Mouse (Mus musculus): ENCODE results near the gene Xk. TPM values are rescaled to one million over a fixed set of nuclear protein-coding genes. Genes with fewer than 3 reads are reported as not detected.
"Not testable (repeated sequence)": the region's sequence is repeated elsewhere in the genome, so short reads cannot be mapped to it uniquely, and the experiment has no call there.

Gene Xk
- polyA plus RNA-seq, 1 experiment from 2014 or later = 0.93 TPM

DNA sequence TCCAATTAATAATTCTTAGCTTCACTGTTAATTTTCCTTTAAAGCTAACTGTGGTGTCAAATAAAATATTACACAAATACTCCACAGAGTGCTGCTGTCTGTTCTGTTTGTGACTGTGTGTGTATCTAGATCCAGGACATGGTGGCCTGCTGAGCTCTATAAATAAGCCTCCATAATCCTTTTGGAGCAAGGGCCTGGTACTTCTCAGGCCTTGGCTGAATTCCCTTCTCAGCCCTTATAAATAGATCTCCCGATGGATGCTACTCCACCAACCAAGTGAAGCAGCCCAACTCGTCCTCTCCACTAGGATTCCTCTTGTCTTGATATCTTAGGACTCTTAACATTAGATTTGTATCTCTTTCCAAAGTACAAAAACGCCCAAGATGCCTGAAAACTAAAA is 1.4 kb upstream of the Xk start:
- no peaks in the 10 kb centered on the region for H3K36me3 ChIP-seq
- H3K4me2 ChIP-seq = no peak overlapping the region
- no peaks in the 10 kb centered on the region for H3K9me3 ChIP-seq
- 60% methylated on average over 3 of the region's 3 CpGs for WGBS
- H3K9ac ChIP-seq = no peak overlapping the region
- no peak for ATAC-seq (ENCODE audit: insufficient number of reproducible peaks, low FRiP score, low TSS enrichment, low read depth)
- H3K27ac ChIP-seq = no peak overlapping the region
- H3K4me3 ChIP-seq = no peak overlapping the region
- H3K4me1 ChIP-seq = no peaks in the 10 kb centered on the region
- H3K27me3 ChIP-seq = no peaks in the 10 kb centered on the region

GRCm38 (mm10) chrX:9271947-9272459 is 553 bp upstream of the Xk start:
- 24% methylated on average over 8 of the region's 8 CpGs for WGBS
- Histone ChIP-seq H3K9ac (no peak overlapping the region), H3K27ac (no peak overlapping the region), H3K27me3 (no peaks in the 10 kb centered on the region), H3K9me3 (no peaks in the 10 kb centered on the region), H3K4me2 (peak overlapping the region; percentile 59), H3K36me3 (no peaks in the 10 kb centered on the region), H3K4me3 (peak overlapping the region; percentile 54), H3K4me1 (no peaks in the 10 kb centered on the region)
- no peak for ATAC-seq (ENCODE audit: insufficient number of reproducible peaks, low FRiP score, low TSS enrichment, low read depth)

- H3K4me2 ChIP-seq = peak overlapping the region; percentile 59
- no peaks in the 10 kb centered on the region for H3K27me3 ChIP-seq
- no peaks in the 10 kb centered on the region for H3K9me3 ChIP-seq
- no peak for ATAC-seq (ENCODE audit: insufficient number of reproducible peaks, low FRiP score, low TSS enrichment, low read depth)
- no peaks in the 10 kb centered on the region for H3K36me3 ChIP-seq
- no peak overlapping the region for H3K9ac ChIP-seq
- H3K4me1 ChIP-seq = no peaks in the 10 kb centered on the region
- peak overlapping the region; percentile 54 for H3K4me3 ChIP-seq
- 59% methylated on average over 12 of the region's 12 CpGs for WGBS
- no peak overlapping the region for H3K27ac ChIP-seq
Observed at GRCm38 (mm10) chrX:9273377-9274002, 934 bp downstream of the Xk start.

- no peak for ATAC-seq (ENCODE audit: insufficient number of reproducible peaks, low FRiP score, low TSS enrichment, low read depth)
- Histone ChIP-seq H3K27me3 (no peaks in the 10 kb centered on the region), H3K4me1 (no peaks in the 10 kb centered on the region), H3K4me3 (no peak overlapping the region), H3K9me3 (no peaks in the 10 kb centered on the region), H3K4me2 (no peak overlapping the region), H3K36me3 (no peaks in the 10 kb centered on the region), H3K27ac (no peak overlapping the region), H3K9ac (no peak overlapping the region)
- WGBS = 63% methylated on average over 8 of the region's 8 CpGs
Observed at GRCm38 (mm10) chrX:9274321-9274720, 1.8 kb downstream of the Xk start.

DNA sequence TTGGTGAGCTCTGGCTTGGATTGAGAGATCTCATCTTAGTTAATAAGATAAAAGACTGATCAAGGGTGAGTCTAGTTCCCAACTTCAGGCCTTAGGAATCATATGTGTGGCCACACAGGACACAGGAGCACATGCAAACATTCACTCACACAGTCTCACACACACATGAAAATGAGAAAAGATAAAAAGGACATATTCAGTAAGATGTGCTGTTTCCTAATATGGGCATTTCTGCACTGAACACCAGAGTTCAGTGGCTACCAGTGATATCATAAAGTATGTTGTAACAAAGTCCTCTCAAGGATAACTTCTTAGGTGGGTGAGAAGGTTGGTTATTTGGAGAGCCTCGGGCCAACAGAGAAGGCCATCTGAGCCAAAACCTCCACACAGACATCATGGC is 10.9 kb downstream of the Xk start, which contains the start of gene H2al1m:
Gene H2al1m, plus strand, starts transcription at position 301 of the 400 bp plus-strand sequence.
- ATAC-seq (ENCODE audit: insufficient number of reproducible peaks, low FRiP score, low TSS enrichment, low read depth); H3K27me3 ChIP-seq; H3K9me3 ChIP-seq; H3K27ac ChIP-seq; H3K4me2 ChIP-seq; H3K9ac ChIP-seq; H3K4me3 ChIP-seq; H3K36me3 ChIP-seq; H3K4me1 ChIP-seq: not testable (repeated sequence)
- no CpG with 5 or more reads among the region's 1 CpGs for WGBS

DNA sequence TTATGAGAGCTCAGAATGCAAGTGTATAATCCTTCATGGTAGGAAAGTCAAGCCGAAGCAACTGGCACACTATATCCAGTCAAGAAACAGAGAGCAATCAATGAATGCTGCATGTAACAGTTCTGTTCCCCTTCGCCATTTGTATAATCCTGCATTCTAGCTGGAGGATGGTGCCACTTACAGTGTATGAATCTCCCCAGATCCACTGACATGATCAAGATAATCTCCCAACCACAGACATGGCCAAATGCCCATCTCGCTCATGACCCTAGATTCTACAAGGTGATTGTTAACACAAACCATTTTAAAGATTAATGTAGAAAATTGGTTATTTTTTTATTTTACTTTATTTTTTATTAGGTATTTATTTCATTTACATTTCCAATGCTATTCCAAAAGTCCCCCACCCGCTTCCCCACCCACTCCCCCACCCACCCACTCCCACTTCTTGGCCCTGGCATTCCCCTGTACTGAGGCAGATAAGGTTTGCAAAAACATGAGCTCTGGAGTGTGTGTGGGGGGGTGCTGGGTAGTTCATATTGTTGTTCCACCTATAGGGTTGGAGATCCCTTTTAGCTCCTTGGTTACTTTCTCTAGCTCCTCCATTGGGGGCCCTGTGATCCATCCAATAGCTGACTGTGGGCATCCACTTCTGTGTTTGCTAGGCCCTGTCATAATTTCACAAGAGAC is 20.7 kb downstream of the Xk start:
- not testable (repeated sequence) for H3K4me2 ChIP-seq; H3K27me3 ChIP-seq; H3K27ac ChIP-seq; H3K9me3 ChIP-seq; H3K9ac ChIP-seq; ATAC-seq (ENCODE audit: insufficient number of reproducible peaks, low FRiP score, low TSS enrichment, low read depth); H3K4me3 ChIP-seq; H3K4me1 ChIP-seq; H3K36me3 ChIP-seq
- WGBS = 87% methylated on average over 4 of the region's 4 CpGs

- no peaks in the 10 kb centered on the region for H3K4me1 ChIP-seq
- no peak overlapping the region for H3K27ac ChIP-seq
- ATAC-seq (ENCODE audit: insufficient number of reproducible peaks, low FRiP score, low TSS enrichment, low read depth) = no peak
- no peaks in the 10 kb centered on the region for H3K9me3 ChIP-seq
- no peak overlapping the region for H3K4me3 ChIP-seq
- no peak overlapping the region for H3K9ac ChIP-seq
- no peaks in the 10 kb centered on the region for H3K36me3 ChIP-seq
- no peaks in the 10 kb centered on the region for H3K27me3 ChIP-seq
- 84% methylated on average over 5 of the region's 5 CpGs for WGBS
- H3K4me2 ChIP-seq = no peak overlapping the region
Observed at GRCm38 (mm10) chrX:9298413-9298864, 25.9 kb downstream of the Xk start.

GRCm38 (mm10) chrX:9302791-9303190 is 30.2 kb downstream of the Xk start:
- no peak overlapping the region for H3K4me3 ChIP-seq
- no peak overlapping the region for H3K27ac ChIP-seq
- no peak overlapping the region for H3K4me2 ChIP-seq
- no peaks in the 10 kb centered on the region for H3K4me1 ChIP-seq
- no peak overlapping the region for H3K9ac ChIP-seq
- no peaks in the 10 kb centered on the region for H3K27me3 ChIP-seq
- H3K9me3 ChIP-seq = no peaks in the 10 kb centered on the region
- ATAC-seq (ENCODE audit: insufficient number of reproducible peaks, low FRiP score, low TSS enrichment, low read depth) = no peak
- H3K36me3 ChIP-seq = no peaks in the 10 kb centered on the region
- 74% methylated on average over 5 of the region's 5 CpGs for WGBS

DNA sequence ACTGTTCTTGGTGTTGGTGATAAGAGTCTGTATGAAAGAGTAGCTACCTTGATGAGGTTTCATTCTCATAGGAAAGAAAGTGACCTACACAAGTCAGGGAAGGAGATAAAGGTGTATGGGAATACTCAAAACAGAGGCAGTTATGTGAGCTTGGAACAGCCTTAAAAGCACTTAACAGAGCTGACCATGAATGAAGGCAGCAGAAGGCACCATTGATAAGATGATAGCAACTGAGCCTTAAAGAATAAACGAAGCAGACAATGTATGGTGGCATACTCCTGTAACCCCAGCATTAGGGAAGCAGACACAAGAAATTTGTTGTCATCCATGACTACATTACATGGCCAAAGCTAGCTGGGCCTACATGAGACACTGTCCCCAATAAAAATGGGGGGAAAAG is 30.9 kb downstream of the Xk start:
- no peak for ATAC-seq (ENCODE audit: insufficient number of reproducible peaks, low FRiP score, low TSS enrichment, low read depth)

GRCm38 (mm10) chrX:9316457-9316856 is 43.9 kb downstream of the Xk start:
- not testable (repeated sequence) for H3K36me3 ChIP-seq, H3K27me3 ChIP-seq

More for the DNA sequence above, 30.9 kb downstream of the Xk start:
- Histone ChIP-seq H3K9ac (no peak overlapping the region), H3K4me3 (no peak overlapping the region), H3K4me1 (no peaks in the 10 kb centered on the region), H3K36me3 (no peaks in the 10 kb centered on the region), H3K27me3 (no peaks in the 10 kb centered on the region), H3K4me2 (no peak overlapping the region), H3K27ac (no peak overlapping the region), H3K9me3 (no peaks in the 10 kb centered on the region)
- WGBS = 65% methylated on average over 1 of the region's 1 CpGs

DNA sequence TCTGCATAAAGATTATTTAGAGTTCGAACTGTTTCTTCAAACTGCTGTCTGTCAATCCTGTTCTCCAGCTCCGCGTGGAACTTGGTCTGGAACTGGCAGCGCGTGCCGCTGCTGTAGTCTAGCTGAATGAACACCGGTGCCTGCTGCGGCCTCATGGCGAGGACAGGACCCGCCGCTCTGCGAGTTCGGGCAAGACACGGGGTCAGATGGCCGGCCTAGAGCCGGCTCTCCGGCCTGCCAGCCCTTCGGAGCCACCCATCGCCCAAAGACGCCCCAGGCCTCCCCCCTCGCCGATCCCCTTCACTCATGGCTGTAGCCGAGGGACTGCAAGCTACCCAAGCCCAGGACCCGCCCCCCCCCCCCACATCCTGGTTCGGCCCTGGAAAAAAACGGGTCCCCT is 55.4 kb downstream of the Xk start:
- 85% methylated on average over 25 of the region's 26 CpGs for WGBS
- not testable (repeated sequence) for H3K4me2 ChIP-seq; H3K36me3 ChIP-seq; H3K27ac ChIP-seq; H3K27me3 ChIP-seq; H3K9me3 ChIP-seq; H3K4me1 ChIP-seq; ATAC-seq (ENCODE audit: insufficient number of reproducible peaks, low FRiP score, low TSS enrichment, low read depth); H3K4me3 ChIP-seq; H3K9ac ChIP-seq

More at GRCm38 (mm10) chrX:9316457-9316856, 43.9 kb downstream of the Xk start:
- not testable (repeated sequence) for H3K9ac ChIP-seq; H3K27ac ChIP-seq; H3K9me3 ChIP-seq; ATAC-seq (ENCODE audit: insufficient number of reproducible peaks, low FRiP score, low TSS enrichment, low read depth); H3K4me2 ChIP-seq; H3K4me3 ChIP-seq; H3K4me1 ChIP-seq

GRCm38 (mm10) chrX:9332366-9332962 is 59.9 kb downstream of the Xk start:
- ATAC-seq (ENCODE audit: insufficient number of reproducible peaks, low FRiP score, low TSS enrichment, low read depth); H3K4me1 ChIP-seq; H3K4me3 ChIP-seq; H3K36me3 ChIP-seq; H3K9me3 ChIP-seq; H3K9ac ChIP-seq; H3K27ac ChIP-seq; H3K4me2 ChIP-seq; H3K27me3 ChIP-seq: not testable (repeated sequence)
- WGBS = 83% methylated on average over 12 of the region's 12 CpGs

Measured in limb, embryonic 15.5 days (tissue).